Mouse (Mus musculus) bone marrow macrophage, adult 2 months (primary cell): ENCODE results near the gene Ppp1r27. TPM values are rescaled to one million over a fixed set of nuclear protein-coding genes. Genes with fewer than 3 reads are reported as not detected.
A peak's percentile ranks its signal among the peaks of the same experiment; 100 is the strongest.
"Not testable (repeated sequence)": the region's sequence is repeated elsewhere in the genome, so short reads cannot be mapped to it uniquely, and the experiment has no call there.

Experiments used
- H3K27ac ChIP-seq: 2 replicates; pipeline ENCODE4 v1.5.1; 2012; ENCODE audit warnings: low read depth, low read length; ENCODE audit not compliant: insufficient read depth
- H3K4me1 ChIP-seq: 2 replicates; pipeline ENCODE4 v1.6.1; 2012; ENCODE audit warnings: low read length; ENCODE audit not compliant: control insufficient read depth, insufficient read depth
- H3K4me3 ChIP-seq: 2 replicates; pipeline ENCODE4 v1.5.1; 2012; ENCODE audit warnings: mild to moderate bottlenecking, low read length, moderate library complexity; ENCODE audit not compliant: insufficient read depth
- CTCF ChIP-seq: IDR thresholded peaks from 2 replicates; pipeline ENCODE4 v1.5.1; 2012; ENCODE audit warnings: low read depth, mild to moderate bottlenecking, low read length, moderate library complexity
- POLR2A ChIP-seq: IDR thresholded peaks from 2 replicates; pipeline ENCODE4 v1.6.1; 2012; ENCODE audit warnings: mild to moderate bottlenecking, low read depth, low read length, borderline replicate concordance
- polyA plus RNA-seq: library from polyadenylated mRNA; stranded (reverse); fragments of >200 nt; gene quantifications from 2 replicates; pipeline ENCODE4 v1.2.4, GENCODE M21; 2012; ENCODE audit not compliant: missing spikeins, insufficient read depth, insufficient read length

The Ppp1r27 gene
- polyA plus RNA-seq, 1 experiment = not detected

DNA sequence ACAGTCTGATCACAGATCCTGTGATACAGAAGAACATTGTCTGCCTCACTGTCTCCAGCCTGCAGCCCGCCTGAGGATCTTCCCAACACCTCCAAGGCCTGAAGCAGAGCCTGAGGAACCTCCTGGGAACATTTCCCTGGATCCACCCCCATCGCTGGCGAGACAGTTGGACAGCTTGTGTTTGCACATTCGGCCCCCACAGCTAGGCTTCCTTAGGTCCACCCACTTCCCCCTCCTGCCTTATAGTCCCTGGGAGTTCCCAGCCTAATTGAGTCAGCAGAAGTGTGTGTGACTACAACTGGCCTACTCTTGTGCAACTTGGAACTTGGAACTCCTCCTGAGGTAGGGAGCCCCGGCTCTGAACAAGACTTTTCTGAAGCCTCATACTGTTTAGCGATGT is 32.9 kb downstream of the Ppp1r27 start:
- H3K27ac ChIP-seq = peak overlapping the region; percentile 60
- peaks cover 21% of the 10 kb centered on the region for H3K4me1 ChIP-seq
- peak overlapping the region; percentile 12 for H3K4me3 ChIP-seq
- TF ChIP-seq CTCF (no peak), POLR2A (no peak)

DNA sequence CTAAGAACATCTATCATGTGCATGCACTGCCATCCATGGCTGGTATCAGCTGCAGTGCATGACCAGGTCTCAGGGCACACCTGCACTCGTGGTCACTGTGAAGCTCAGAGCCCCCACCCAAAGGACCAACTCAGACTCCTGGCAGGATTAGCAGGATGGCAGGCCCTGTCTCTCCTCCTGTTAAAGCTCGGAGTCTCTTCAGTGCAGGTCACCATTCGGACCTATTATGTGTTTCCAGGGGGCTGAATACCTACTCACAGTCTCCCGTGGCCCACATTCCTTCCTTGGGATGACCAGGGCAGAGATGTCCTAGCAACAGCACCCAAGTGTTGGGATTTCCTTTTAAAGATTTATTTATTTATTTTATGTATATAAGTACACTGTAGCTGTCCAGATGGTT is 33.8 kb downstream of the Ppp1r27 start:
- H3K27ac ChIP-seq = no peak overlapping the region
- TF ChIP-seq POLR2A (no peak), CTCF (no peak)
- no peak overlapping the region for H3K4me3 ChIP-seq
- H3K4me1 ChIP-seq = peaks cover 21% of the 10 kb centered on the region

DNA sequence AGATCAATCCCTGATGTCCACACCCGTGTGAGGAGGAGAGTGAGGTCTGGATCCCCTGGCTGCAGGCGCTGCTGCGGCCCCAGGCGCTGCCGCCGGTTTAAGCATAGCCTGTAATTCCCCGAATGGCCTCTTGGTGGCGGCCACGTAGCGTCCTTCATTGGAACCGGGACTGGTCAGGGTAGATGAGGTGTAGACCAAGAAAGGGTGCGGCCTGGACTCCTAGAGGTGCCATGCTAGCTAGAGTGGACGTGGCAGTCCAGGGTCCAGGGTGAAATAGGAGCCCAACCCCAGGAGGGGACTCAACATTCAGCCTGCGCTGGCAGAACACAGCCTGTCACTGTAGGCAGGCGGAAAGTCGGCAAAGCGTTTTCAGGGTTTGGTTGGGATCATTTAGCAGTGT is 35.3 kb downstream of the Ppp1r27 start:
- TF ChIP-seq CTCF (peak; percentile 76), POLR2A (no peak)
- Histone ChIP-seq H3K4me3 (no peak overlapping the region), H3K27ac (no peak overlapping the region), H3K4me1 (peaks cover 22% of the 10 kb centered on the region)

DNA sequence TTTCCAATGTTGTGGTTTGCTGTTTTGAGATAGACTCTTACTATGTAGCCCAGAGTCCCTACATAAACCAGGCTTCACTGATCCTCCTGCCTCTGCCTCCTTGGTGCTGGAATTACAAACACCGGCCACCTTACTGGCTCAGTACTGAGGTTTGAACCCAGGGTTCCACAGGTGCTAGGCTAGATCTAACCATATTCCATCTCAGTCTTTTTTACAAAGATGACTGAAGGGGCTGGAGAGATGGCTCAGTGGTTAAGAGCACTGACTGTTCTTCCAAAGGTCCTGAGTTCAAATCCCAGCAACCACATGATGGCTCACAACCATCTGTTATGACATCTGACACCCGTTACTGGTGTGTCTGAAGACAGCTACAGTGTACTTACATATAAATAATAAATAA is 36.7 kb downstream of the Ppp1r27 start:
- H3K4me1 ChIP-seq = peaks cover 18% of the 10 kb centered on the region
- not testable (repeated sequence) for H3K4me3 ChIP-seq, H3K27ac ChIP-seq

GRCm38 (mm10) chr11:120512790-120513453 is 38.0 kb downstream of the Ppp1r27 start:
- H3K27ac ChIP-seq = no peak overlapping the region
- H3K4me1 ChIP-seq = peaks cover 9% of the 10 kb centered on the region
- TF ChIP-seq POLR2A (no peak), CTCF (no peak)
- no peak overlapping the region for H3K4me3 ChIP-seq

DNA sequence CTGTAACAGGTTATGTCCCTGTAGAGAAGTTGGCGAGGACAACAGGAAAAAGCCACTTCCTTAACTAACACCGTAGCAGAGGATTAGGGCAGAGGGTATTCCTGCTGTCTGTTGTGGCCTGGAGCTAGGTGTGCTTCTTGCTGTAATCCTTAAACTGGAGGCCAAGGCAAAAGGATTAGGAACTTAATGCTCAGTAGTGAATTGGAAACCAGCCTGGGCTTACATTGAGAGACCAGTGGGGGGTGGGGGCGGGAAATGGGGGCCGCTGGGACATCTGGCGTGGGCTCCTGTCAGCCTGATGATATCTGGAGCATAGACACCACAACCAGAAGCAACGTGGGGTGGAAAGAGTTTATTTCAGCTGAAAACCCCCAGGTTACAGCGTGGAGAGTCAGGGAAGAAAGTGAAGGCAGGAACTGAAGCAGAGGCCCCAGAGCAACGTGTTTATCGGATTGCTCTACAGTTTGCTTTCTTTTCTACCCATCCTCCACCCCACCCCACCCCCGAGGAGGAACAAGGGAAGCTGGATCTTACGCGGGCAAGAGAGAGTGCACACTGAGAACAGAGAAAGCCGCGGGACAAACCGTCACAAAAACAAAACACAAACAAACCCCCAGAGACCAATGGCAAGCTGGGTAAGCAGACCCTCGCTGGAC is 40.4 kb downstream of the Ppp1r27 start:
- Histone ChIP-seq H3K4me3 (peak overlapping the region; percentile 49), H3K4me1 (peaks cover 9% of the 10 kb centered on the region), H3K27ac (peak overlapping the region; percentile 64)
- TF ChIP-seq CTCF (no peak), POLR2A (no peak)

- Histone ChIP-seq H3K27ac (no peak overlapping the region), H3K4me1 (peaks cover 9% of the 10 kb centered on the region), H3K4me3 (no peak overlapping the region)
- TF ChIP-seq CTCF = no peak
- no peak for TF ChIP-seq POLR2A
Measured at GRCm38 (mm10) chr11:120509940-120510339, 41.0 kb downstream of the Ppp1r27 start.

GRCm38 (mm10) chr11:120508290-120508870 is 42.6 kb downstream of the Ppp1r27 start:
- Histone ChIP-seq H3K27ac (no peak overlapping the region), H3K4me3 (no peak overlapping the region), H3K4me1 (peaks cover 9% of the 10 kb centered on the region)
- TF ChIP-seq CTCF (no peak), POLR2A (no peak)

DNA sequence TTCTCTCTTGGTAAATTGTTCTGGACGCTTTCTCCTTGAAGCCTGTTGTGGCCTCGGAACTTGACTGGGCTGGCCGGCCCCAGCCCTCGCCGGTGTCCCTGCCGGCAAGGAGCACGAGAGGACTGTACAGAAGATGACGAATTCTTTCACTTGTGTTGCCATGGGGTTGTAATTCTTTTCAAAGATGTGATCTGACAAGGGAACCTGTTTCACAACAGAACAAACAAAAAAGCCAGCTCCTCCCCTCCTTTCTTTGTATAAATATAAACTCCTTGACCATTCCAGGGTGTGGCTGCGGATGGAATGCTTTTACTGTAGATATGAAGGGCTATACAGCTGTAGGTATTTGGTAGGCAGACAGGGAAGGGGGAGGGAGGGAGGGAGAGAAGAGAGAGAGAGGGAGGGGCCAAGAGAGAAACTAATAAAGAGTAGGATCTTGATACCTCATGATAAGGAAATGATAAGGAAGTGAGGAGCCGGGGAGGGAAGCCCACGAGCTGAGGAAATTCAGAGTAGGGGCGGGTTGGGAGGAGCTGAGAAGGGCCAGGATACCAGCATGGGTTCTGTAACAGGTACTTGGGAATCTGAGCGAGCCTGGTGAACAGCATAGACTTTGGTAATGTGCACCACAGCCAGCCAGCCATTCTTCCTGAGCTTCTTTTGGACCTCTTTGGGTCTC is 43.2 kb downstream of the Ppp1r27 start:
- H3K27ac ChIP-seq = no peak overlapping the region
- no peak overlapping the region for H3K4me3 ChIP-seq
- H3K4me1 ChIP-seq = peaks cover 9% of the 10 kb centered on the region
- TF ChIP-seq CTCF (no peak), POLR2A (no peak)

GRCm38 (mm10) chr11:120506899-120507298 is 44.0 kb downstream of the Ppp1r27 start:
- H3K27ac ChIP-seq = no peak overlapping the region
- no peak overlapping the region for H3K4me3 ChIP-seq
- TF ChIP-seq CTCF = no peak
- no peak for TF ChIP-seq POLR2A
- H3K4me1 ChIP-seq = peaks cover 9% of the 10 kb centered on the region
